ENCODE assay signal across 8 mouse cellular contexts in genomic region chr8:124652546-124652945, GRCm38 (mm10). TPM values are rescaled to one million over a fixed set of nuclear protein-coding genes. Genes with fewer than 3 reads are reported as not detected.
DNase-seq lines count a peak whose midpoint lies in the region; ATAC-seq lines count a peak whose summit lies in the region.

No protein-coding gene starts in this region.

- H3K4me3 ChIP-seq in kidney, embryonic 16.5 days (ENCODE audit: low read length): no peak overlapping the region
- H3K4me3 ChIP-seq in intestine, embryonic 15.5 days (replicated peaks): no peak overlapping the region

- 23% methylated on average over 4 of the region's 4 CpGs for WGBS in kidney, embryonic 16.5 days
- WGBS in intestine, embryonic 15.5 days: 24% methylated on average over 4 of the region's 4 CpGs

- no peak overlapping the region for H3K9ac ChIP-seq in kidney, embryonic 16.5 days (replicated peaks; ENCODE audit: low read length)
- H3K9ac ChIP-seq in intestine, embryonic 15.5 days: no peak overlapping the region

- peak; percentile 76 for ATAC-seq in kidney, embryonic 16.5 days (ENCODE audit: low FRiP score, low TSS enrichment)
- ATAC-seq in intestine, embryonic 15.5 days: peak; percentile 44

- no peaks in the 10 kb centered on the region for H3K9me3 ChIP-seq in kidney, embryonic 16.5 days (ENCODE audit: low read length)
- H3K9me3 ChIP-seq in intestine, embryonic 15.5 days: no peaks in the 10 kb centered on the region

- no peak overlapping the region for H3K4me2 ChIP-seq in kidney, embryonic 16.5 days (replicated peaks; ENCODE audit: low read depth, low read length)
- H3K4me2 ChIP-seq in intestine, embryonic 15.5 days (replicated peaks): 0 out of 2 replicates have a peak overlapping the region, but pooled peaks have one; percentile 22

- H3K4me1 ChIP-seq in kidney, embryonic 16.5 days (ENCODE audit: insufficient read depth, low read length): peaks cover 52% of the 10 kb centered on the region
- peaks cover 43% of the 10 kb centered on the region for H3K4me1 ChIP-seq in intestine, embryonic 15.5 days (replicated peaks)

- no peak for DNase-seq in kidney, adult 18-20 months
- peak; percentile 8 for DNase-seq in embryo, embryonic 9.5 days (ENCODE audit: extremely low spot score)
- peak; percentile 15 for DNase-seq in neural tube, embryonic 10.5 days (ENCODE audit: extremely low spot score, low spot score)
- DNase-seq in thymus, postnatal 36 days: no peak
- DNase-seq in urinary bladder, postnatal 4 days (ENCODE audit: low spot score in 2 of 2): no peak
- no peak for DNase-seq in B cell, adult 2 months

- no peaks in the 10 kb centered on the region for H3K27me3 ChIP-seq in kidney, embryonic 16.5 days (ENCODE audit: insufficient read depth, low read length)
- H3K27me3 ChIP-seq in intestine, embryonic 15.5 days (replicated peaks): no peaks in the 10 kb centered on the region

- H3K27ac ChIP-seq in kidney, embryonic 16.5 days (ENCODE audit: low read length): peak overlapping the region; percentile 77
- peak overlapping the region; percentile 84 for H3K27ac ChIP-seq in intestine, embryonic 15.5 days

- peaks cover 18% of the 10 kb centered on the region for H3K36me3 ChIP-seq in kidney, embryonic 16.5 days (ENCODE audit: insufficient read depth, low read length)
- H3K36me3 ChIP-seq in intestine, embryonic 15.5 days: no peaks in the 10 kb centered on the region

RNA-seq across cellular contexts. Expression of gene 2310022B05Rik, which starts 10.6 kb away (rescaled TPM):
- 28.0 and 31.7 TPM in 2 replicates for polyA plus RNA-seq in kidney, embryonic 16.5 days (2015; fragmentation: Nextera tagmentation; extraction: Ambion mirVana)
- polyA plus RNA-seq in intestine, embryonic 15.5 days (2015; fragmentation: Nextera tagmentation; extraction: Ambion mirVana): 24.4 TPM in 2 replicates

Comparison
In these comparisons a context has a peak if more than half of its experiments do, and no peak if none do; other contexts are left out.
1. DNase-seq: peak in embryo, embryonic 9.5 days (single experiment) and neural tube, embryonic 10.5 days (single experiment); none in kidney, adult 18-20 months (single experiment), thymus, postnatal 36 days (0 of 2), urinary bladder, postnatal 4 days (0 of 2) and B cell, adult 2 months (0 of 2).